Mouse (Mus musculus) CH12F3 (cell line): ENCODE data around the gene Ms4a2.

ENCODE experiments used
- in situ Hi-C: fragments of 300-500 bp; cut with MboI; formaldehyde crosslinking; loops from 2 replicates; pipeline ENCODE4 v1.14.3; 2020; ENCODE audit warnings: low sequenced_read_pairs

The Ms4a2 gene

DNA sequence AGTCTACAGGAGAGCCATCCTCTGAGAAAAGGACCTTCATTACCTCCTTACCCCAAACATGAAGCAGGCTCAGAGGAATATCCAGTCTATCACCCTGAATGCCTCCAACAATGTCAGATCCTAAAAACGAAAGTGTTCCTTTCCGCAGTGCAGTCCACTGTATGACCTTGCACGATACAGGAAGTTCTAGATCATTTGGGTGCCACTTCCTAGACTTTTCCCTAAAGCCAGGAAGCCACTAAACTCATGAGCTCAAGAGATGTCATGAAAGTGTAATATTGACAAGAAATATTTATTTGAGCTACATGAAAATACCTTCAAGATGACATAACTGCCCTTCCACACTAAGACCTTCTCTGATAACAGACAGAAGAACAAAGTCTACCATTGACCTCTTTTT lies 22.2 kb downstream of the Ms4a2 start:
- in situ Hi-C loops, result loop anchor here (5.0 to 25.0 kb wide), 3 partner anchors 249 to 417 kb away; no protein-coding TSS in a partner anchor

DNA sequence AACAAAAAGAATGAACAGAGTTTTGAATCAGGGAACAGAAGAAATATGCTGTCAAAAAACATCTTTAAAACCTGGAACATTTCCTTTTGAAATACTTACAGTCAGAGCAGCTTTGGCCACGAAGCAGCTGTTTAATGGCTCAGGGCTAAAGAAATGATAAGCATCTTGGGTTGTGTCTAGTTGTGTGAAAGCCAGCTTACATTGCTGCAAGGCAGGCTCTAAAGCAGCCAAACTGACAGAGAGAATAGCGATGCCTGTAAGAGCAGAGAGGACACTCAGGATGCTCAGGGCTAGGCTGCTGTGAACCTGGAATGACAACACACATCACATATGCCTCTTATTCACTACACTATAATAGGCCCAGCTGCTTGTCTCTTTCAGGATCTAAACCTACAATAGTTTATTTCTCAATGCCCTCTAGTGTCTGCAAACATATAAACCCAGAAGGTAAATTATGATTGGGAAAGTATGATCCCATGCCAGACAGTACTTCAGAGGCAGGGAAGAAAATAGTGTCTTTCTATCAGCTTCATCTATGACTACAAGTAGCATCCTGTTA lies 33.5 kb downstream of the Ms4a2 start:
- in situ Hi-C loops, result no loop called here

DNA sequence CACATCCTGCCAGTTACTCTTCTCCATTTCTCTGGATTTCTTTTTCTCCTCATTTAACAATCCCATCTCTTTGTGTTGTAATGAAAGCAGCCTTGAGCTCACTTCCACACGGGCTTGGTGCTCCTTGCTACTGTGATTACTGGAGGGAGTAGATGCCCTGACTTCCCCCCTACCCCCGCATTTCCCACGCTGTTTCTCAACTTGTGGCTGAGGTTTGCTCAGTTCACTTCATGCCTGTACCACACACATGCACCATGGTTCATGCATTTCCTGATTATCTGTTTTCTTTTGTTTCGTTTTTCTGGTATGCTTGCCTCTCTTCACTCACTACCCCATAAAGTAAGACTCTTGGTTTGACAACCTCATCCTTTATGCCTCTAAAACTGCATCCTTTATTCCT lies 34.3 kb downstream of the Ms4a2 start:
- in situ Hi-C loops, result no loop called here

DNA sequence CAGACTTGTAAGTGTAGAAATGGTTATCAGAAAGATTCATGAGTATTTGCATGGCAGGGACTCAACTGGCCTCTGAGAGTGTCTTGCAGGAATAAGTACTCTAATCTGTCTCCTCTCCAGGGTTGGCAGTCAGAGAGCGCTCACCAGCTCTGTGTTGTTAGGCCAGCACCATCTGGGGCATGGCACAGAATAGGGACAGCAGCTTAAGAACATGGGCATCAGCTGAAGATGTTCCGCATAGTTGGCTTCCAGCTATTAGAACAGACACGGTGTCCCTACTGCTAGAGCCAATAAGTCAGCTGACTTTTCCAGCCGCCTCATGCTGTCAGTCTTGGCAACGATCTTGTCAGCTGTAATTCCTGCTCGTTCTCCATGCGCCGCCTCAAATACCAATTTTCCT lies 48.6 kb downstream of the Ms4a2 start:
- in situ Hi-C loops, result no loop called here
